Mouse (Mus musculus) adrenal gland, adult 2 months (tissue): Measurements from ENCODE around the gene Cfap221. TPM values are rescaled to one million over a fixed set of nuclear protein-coding genes. Genes with fewer than 3 reads are reported as not detected.

Experiments
- DNase-seq: peaks from one replicate; pipeline ENCODE4 v3.0.0; 2021
- long read RNA-seq: library from polyadenylated mRNA; stranded (forward); transcript quantifications from one replicate; pipeline ENCODE4 v2.0.0, GENCODE M21; 2021
- polyA plus RNA-seq: library from polyadenylated mRNA; depleted of rRNA; stranded (reverse); fragments of >200 nt; gene quantifications from 2 replicates; pipeline ENCODE4 v1.2.3, GENCODE M21; 2012; rRNA removed
- total RNA-seq, 2 experiments: library from RNA; stranded (reverse); gene quantifications; 2 replicates each; pipeline ENCODE4 v1.2.3; 2021

The Cfap221 gene
- total RNA-seq (under 1 TPM; 0.24 to 0.37 TPM), polyA plus RNA-seq (0.04 and 0.08 TPM in 2 replicates)
- long read RNA-seq: 0 reads

DNA sequence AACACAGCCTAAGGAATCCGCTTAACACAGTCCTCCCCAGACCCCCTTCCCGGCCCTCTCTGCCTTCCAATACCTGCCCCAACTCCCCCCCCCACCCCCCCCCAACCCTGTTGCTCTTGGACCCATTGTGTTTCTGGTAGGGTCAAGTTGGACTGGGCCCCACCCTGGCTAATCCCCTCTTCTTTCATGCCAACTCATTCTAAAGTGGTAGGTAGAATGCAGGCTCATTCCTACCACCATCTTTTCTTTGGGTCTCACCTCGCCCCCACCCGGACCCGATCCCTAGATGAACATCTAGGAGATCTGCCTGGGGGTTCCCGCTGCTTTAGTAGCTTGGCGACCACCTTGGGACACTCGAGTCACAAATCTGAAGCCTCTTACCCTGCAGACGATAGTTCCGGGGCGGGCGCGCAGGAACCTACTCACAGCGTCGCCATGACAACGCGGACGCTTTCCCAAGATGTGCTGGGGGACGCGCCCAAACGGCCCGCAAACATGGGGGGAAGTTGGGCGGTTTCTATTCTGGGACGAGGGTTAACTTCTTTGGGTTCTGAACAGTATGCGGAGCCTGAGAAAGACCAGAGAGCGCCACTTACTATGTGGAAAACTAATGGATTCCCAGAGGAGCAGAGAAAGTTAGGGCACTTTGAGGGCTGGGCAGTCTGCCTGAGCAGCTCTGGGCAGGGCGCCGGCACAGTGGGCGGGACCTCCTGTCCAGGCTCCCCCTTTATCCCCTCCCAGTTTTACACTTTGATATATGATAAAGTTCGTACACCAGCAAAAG, at the start of gene Cfap221:
Gene Cfap221, minus strand, starts transcription at position 437 of the 784 bp plus-strand sequence.
- peak; percentile 76 for DNase-seq

DNA sequence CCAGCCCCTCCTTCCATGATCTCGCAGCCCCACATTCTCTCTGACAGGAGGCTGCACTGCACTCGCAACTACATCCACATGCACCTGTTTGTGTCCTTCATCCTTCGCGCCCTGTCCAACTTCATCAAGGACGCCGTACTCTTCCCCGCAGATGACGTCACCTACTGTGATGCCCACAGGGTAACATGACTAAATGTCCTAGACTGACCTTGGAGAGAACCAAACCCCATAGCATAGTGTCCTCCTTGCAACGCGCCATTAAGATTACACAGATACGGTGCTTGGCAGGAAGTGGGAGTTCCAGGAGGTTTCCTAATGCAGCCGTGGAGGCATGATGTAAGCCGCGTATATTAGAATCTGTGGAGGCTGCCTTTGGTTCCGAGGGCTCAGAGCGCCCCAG, 47.5 kb upstream of the Cfap221 start:
- no peak for DNase-seq

DNA sequence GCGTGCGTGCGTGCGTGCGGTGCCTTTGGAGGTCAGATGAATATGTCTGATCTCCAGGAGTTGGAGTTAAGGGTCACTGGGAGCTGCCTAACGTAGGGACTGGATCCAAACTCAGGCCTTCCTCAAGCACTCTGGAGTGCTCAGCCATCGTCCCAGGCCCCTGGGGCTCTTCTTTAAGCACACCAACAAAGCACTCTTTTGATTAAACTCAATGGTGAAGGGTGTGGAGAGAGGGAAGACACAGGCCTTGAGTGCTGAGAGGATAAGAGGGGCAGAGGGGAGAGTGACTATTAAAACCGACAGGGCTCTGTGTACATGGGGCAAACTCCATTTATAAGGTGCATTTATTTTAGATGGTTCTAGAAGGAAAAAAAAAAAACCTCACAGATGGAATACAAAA, 45.4 kb upstream of the Cfap221 start:
- no peak for DNase-seq

DNA sequence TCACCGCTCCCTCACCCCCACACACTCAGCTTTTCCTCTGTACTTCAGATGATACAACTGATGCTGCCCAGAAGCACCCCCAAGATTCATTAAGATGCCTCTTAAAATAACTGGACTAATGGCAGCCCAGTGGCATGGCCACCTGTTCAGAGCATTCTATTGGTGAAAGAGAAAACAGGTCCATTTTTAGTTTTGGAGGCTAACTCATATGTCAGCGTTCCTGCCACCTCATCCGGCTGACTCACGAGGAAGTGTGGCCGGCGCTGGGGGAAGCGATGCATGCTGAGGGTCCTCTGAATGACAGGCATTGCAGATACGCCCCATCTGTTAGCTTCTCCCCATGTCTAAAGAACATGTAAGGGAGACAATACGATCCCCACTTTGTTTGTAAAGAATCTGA, 41.6 kb upstream of the Cfap221 start:
- no peak for DNase-seq

DNA sequence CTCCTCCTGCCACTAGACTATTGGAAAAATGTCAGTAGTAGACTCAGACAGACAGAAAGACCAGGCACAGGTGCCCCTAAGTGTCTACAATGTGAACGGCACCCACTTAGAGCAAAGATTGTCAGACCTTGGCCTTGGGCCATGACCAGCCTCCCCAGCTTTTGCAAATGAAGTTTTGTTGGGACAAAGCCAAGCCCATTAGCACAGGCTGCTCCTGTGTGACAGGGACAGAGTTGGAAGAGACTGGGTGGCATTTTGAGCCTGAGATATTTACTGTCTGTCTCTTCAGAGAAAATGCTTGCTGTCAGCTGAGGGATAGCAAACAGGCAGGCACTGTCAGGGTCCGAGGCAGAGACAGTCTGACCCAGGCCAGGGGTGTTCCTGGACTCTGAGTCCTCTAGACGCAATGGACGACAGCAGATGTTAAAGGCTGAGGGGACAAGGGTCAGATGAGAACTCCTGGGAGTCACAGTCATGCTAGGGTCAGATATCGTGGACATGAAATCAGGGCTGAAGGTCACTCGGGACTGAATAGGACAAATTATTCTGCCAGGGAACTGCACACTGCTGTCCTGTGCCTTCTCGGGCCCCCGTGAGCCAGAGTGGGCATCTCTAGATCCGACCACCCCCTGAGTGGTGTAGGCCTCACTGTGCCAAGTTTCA, 40.1 kb upstream of the Cfap221 start:
- peak; percentile 54 for DNase-seq

DNA sequence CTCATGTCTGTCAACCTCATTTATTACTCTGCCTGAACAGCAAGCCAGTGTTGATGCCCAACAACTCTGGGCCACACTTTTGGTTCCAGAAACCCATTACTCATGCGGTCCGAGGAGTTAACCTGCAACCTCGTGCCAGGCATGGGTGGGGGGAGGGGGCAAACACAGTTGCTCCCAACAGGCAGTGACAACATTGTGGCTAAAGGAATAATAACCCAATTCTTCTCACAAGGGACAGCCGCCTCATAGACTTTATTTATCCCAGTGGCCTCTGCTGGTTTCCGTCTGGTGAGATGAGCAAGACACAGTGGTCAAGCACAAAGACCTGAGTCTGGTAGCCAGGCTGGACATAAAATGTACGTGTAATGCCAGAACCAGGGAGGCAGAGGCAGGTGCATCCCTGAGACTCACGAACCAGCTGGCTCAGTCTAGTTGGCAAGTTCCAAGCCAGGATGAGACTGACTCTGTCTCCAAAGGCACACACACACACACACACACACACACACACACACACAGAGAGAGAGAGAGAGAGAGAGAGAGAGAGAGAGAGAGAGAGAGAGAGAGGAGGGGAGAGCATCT, 38.5 kb upstream of the Cfap221 start:
- DNase-seq: no peak

DNA sequence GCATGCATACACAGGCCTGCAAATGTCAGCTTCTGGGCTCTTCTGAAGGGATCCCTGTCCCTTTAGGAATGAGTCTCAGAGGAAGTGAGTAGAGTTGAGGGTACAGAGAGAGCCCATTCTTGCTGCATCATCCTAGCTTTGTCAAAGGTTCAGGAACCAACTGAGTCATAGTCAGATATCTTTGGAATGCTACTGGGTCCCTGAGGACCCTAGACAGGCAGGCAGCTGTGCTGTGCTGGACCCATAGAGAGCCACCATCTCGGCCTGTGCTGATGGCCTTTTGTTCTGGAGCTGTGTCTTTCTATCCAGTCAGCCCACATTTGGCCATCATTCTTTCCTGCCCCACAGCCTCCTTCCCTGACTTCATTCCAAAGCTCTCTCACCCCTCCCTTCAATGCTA, 37.8 kb upstream of the Cfap221 start:
- DNase-seq: no peak

DNA sequence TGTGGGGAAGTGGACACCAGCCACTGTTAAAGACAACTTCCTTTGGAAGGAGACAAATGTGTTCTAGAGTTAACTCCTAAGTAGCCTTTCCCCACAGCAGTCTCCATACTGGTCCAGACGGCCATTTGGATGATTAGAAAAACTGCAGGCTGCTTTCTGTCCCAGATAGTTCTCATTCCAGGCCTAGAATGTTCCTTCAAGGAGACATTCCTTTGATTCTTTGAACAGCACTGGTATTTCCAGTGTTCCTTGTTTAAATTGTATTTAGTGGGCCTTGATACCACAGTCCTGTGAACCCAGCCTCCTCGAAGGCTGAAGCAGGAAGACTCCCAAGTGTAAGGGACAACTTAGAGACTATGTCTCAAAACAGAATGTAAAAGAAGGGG, 36.4 kb upstream of the Cfap221 start:
- DNase-seq: no peak

DNA sequence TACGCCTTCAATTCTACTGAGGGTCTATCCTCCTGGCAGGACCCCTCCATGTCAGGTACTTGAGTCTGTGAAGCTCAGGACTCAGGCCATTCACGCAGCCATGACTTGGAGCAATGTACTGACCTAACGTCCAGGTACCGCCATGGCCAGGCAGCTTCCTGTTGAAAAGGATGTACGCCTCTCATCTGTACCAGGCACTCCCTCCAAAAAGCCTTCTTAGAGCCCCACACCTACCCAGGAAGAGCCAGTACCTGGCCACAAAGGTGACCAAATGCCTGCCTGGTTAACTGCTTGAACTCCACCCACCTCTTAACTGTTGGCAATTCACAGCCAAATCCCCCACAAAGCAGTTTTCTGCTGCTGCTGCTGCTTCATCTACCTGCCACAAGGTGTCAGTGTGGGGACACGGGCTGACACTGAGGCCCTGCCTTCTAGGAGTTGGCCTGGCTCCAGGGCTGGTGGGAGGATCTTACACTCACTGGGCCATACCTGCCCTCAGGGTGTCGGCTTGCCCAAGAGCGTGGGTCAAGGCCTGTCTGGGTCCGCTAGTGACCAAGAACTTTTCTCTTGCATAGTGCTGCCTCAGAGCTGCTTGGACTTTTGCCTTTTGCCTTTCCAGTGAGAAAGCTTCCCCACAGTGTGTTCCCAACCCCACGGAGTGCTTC, 35.9 kb upstream of the Cfap221 start:
- DNase-seq: peak; percentile 83

DNA sequence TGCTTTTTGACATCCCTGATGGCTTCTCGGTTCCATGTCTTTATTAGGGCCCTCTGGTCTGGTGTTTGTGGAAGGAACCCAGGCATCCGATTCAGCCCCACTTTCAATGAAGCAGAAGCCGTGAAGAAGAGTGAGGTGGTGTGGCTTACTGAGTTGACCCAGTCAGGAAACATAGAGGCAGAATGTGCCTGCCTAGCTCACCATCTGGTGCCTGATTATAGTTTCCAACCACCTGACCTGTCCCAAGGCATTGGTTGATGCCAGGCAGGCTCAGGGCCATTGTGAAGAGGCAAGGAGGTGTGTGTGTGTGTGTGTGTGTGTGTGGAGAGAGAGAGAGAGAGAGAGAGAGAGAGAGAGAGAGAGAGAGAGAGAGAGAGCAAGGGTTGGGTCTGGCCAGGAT, 33.4 kb upstream of the Cfap221 start:
- no peak for DNase-seq

DNA sequence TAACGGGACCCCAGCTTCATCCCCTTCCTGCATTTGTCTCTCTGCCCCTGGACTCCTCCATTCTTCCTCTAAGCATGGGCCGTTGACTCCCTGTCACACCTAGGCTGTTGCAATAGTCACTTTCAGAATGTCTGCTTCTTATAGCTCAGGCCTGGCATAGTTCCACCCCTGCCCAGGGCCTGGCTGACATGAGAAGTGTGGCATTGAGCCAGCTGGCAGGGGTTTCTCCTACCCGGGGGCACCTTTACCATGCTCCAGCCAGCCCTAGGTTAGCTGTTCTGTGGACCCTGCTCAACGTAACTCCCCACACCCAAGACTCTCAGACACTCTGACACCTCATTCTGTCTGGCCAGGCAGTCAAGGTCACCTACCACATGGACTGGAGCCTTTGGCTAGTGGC, 30.7 kb upstream of the Cfap221 start:
- no peak for DNase-seq

DNA sequence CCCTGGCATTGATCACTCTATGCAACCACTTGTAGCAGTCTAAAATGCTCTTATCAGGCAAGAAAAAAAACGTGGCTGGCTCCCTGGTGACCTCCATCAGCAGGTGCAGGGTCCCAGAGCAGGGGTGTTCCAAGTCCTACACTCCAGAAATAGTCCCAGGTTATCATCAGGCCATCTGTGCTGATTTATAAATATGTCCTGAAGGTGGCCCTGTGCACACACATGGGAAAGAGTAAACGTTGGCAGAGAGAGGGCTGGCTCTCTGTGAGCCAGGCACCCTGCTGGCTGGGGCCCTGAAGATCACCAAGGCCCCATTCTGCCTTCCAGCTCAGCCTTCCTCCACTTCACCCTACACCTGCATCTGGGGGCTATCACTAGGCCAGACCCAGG, 28.0 kb upstream of the Cfap221 start:
- DNase-seq: no peak

DNA sequence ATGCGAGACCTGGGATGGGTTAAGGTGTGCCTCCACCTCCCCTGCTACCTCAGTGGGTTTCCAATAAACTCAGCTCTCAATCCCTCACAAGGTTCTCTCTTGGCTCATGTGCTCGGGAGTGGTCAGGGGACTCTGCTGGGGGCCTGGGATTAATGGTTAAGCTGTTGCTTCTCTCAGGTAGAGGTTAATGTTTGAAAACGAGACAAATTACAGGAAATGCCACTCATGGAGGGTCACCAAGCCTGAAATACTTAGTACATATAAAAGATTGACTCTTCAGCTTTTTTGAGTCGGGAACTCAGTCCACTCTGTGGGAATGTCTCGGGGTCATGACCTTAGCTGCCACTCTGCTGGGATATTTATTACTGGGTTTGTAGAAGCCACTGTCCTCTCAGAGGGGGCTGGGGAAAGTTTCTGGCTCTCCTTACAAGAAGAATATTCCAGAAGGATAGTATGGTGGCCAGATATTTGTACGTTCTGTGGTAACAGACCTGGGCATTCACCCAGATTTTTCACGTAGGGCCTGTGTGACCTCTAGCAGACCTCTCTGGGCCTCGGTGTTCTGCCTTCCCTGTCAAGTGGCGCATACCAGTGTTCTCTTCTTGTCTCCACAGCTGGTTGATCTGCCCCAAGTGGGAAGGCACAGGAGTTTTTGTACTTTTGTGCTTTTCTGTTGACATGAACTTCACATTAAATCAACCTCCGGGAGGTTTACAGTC, 27.5 kb upstream of the Cfap221 start:
- DNase-seq: no peak

DNA sequence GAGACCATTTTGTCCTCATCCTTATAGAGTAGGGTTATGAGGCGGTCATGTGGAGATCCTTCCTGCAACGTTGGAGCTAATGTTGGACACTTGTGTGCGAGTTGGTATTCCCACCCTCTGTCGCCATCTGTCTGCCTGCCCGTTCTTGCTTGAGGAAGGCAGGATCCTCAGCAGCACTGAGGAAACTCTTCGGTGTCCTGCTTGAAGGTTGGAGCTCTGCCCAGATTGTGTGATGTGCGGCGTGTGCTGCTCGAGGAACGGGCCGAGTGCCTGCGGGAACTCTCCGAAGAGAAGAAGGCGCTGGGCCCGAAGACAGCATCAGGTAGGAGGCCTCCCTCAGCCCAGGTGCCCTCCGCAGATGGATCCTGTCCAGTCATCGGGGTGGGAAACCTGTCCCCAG, 24.9 kb upstream of the Cfap221 start:
- no peak for DNase-seq

DNA sequence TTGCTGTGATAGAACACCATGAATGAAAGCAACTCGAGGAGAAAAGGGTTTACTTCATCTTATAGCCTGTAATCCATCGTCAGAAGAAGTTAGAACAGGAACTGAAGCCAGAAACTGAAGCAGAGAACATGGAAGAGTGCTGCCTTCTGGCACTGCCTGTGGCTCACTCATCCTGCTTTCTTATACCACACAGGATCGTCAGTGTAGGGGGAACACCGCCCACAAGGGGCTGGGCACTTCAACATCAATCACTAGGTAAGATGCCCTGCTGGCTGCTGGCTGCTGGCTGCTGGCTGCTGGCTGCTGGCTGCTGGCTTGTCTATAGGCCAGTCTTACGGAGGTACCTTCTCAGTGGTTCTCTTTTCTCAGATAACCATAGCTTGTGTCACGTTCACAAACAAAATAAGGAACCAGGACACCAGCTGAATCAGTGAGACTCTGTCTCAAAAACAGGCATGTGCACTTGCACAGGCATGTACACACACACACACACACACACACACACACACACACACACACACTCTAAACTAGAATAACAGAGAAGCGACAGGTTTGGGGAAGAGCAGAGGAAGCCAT, 23.4 kb upstream of the Cfap221 start:
- no peak for DNase-seq

DNA sequence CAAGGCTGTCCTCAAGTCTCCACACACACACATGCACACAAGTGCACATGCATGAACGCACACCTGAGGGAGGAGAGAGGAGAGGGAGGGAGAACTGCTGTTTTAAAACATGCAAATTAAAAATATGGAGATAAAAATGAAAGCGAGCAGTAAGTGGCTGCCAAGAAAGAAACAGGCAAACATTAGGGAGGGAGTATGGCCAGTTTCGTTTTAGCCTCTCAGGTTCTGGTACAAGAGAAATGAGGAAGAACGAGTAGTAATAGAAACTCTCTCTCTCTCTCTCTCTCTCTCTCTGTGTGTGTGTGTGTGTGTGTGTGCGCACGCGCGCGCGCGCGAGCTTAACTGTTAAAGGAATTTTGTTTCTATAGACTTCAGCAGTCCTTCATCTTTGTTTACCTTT, 22.4 kb upstream of the Cfap221 start:
- no peak for DNase-seq

DNA sequence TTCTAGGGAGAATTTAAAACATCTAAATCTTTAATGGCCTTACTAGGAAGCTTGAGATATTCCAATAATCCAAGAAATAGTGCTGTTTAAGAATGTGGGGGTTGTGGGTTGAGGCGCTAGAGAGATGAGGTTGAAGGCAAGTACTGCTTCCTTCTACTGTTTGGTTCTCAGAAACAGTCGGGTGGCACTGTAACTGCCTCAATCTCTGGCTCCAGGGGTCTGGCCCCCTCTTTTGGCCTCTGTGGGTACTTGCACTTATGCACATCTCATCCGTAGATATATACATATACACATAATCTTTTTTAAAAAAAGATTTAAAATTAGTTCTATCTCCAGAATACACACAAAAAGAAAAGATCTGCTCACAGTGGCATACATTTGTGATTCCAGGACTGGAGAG, 21.9 kb upstream of the Cfap221 start:
- no peak for DNase-seq

DNA sequence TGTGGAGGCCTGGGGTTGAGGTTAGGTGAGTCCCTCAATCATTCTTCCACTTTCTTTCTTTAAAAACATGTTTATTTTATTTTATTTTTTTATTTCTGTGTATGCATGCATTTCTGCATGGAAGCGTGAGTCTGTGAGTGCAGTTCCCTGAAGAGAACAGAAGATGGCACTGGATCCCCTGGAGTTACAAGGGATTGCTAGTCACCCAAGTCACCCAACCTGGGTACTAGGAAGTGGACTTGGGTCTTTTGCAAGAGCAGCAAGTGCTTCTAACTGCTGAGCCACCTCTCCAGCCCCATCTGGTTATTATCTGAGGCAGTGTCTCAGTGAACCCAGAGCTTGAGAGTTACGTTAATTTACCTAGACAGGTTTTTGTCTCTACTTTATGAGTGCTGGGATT, 19.2 kb upstream of the Cfap221 start:
- no peak for DNase-seq

DNA sequence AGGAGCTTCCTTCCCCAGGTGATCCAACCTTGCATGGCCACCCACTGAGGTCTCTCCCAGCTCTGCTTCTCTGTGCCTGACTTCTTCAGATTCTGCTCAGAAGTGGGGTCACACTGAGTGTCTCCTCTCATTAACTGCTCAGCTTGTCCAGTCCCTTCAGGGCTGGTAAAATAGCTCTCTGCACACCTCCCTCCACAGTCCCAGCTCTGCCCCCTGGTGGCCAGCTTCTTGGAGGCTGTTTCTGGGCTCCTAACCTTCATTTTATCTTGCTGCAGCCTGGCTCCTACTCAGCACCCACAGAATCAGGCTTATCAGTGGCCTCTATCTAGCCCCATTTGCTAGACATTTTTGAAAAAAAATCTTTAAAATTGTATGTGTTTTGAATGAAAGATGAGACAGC, 16.1 kb upstream of the Cfap221 start:
- peak; percentile 69 for DNase-seq

DNA sequence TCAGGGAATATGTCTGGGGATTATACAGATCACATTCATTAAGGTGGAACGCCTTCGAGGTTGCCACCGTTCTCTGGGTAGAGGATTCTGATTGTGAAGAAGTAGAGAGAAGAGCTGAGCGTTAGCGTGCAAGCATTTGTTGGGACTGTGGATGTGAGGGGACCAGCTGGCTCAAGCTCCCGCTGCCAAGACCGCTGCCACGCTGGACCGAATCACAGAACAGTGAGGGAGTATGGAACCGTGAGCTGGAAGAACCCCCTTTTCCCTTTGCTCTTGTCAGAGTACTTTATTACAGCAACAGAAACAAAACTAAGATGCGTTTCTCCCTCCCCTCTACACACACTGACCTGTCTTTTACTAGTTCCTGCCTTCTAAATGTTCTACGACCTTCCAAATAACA, 15.6 kb upstream of the Cfap221 start:
- no peak for DNase-seq

DNA sequence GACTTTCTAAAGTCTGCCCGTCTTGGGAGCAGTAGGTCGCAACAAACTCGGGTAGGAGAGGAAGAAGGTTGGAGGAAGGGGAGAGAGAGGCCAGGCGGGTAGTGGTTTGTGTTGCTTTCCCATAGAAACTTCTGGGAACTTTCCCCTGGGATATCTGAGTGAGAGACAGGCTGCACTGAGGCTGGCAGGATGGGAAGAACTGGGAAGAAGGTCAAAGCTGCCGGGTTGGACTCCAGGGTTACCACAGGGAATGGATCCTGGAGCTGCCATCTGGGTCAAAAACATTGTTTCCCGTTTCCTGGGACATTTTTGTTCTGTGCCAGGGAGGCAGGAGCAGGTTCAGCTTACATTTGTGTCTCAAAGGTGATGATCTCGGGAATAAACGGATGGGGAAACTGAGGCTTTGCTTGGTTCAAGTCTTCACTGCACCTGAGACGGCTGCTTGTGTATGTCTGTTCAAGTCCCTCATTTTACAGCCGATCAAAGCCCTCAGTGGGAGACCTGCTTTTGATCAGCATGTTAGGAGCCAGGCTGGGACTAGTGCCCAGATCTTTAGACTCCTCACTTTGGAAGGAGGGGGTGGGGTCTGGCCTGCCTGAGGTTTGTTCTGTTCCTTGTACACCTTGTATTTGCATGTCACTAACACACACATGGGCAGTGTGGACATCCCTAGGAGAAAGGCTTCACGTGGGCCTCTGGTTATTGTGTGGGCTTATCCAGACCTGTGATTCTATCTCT, 11.0 kb upstream of the Cfap221 start:
- DNase-seq: peak; percentile 15
